Mouse (Mus musculus): ENCODE measurements around the gene Zfp467. TPM values are rescaled to one million over a fixed set of nuclear protein-coding genes. Genes with fewer than 3 reads are reported as not detected.

Zfp467 gene
- total RNA-seq, 4 experiments from 2014 or later, result 36.6 to 46.3 (median 38.6) TPM

DNA sequence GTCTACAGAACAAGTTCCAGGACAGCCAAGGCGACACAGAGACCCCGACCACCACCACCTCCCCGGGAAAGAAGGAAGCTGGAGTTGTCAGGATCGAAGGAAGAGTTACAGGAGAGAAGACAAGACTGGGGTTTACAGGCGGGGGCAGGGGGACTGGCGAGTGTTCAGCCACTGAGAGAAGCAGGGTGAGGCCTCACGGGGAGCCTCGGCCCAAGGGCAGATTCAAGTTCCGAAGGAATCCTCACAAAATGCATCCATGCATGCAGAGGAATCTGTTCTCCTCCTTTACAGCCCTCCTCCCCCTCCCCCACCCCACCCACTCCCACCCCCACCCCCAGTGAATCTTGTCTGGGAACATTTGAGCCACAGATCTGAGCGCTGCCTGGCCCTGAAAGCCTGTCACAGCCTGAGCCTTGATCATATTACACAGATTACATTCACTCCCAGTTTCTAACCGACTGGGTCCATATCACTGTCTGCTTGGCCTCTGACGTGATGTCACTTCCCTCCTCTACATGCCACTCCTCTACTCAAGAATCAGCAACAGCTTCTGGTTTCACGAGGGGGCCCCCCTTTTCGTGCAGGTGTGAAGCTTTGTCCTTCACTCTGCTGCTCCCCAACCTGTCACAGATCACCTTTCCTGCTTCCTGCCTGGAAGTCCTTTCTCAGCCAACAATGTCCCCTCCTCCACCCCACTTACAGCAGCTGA, 5.2 kb downstream of the Zfp467 start:
- DNase-seq (ENCODE audit: low spot score in 2 of 2), result no peak

DNA sequence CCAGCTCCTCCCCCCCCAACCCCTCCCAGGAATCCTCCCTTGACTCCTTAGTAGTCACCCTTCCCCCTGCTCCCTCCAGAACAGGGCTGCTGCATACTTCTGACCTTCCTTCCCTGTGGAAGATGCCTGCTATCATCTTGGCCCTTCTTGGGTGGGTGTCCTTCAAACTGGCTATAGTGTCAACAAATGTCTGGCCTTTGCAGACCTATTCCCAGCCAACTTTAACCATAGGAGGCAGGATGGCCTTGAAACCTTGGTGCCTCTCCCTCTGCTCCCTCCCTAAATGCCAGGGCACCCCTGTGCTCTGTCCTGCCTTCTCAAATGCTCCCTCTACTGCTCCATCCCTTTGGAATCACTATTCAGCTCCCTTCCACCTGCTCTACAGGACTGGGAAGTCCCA, 6.0 kb downstream of the Zfp467 start:
- no peak for DNase-seq (ENCODE audit: low spot score in 2 of 2)

DNA sequence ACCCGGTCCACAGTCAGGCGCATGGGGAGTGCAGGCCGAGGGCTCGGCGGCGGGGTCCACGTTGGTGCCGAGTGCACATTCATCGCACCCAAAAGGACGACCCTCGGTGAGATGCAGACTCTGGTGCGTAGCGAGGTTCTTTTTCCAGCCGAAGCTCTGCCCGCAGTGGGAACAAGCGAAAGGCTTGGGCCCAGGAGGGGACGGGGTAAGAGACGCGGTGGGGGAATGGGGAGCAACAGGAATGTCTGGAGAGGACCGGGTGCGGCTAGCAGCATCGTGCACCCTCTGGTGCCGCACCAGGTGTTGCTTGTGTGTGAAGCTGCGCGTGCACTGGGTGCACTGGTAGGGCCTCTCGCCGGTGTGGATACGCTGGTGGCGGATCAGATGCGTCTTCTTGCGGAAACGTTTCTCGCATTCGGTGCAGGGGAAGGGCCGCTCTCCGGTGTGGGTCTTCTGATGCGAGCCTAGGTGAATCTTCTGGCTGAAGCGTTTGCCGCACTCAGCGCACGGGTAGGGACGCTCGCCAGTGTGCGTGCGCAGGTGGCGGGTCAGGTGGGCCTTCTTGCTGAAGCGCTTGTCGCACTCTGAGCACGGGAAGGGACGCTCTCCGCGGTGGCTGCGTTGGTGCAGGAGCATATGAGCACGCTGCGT, 7.0 kb downstream of the Zfp467 start:
- no peak for DNase-seq (ENCODE audit: low spot score in 2 of 2)

DNA sequence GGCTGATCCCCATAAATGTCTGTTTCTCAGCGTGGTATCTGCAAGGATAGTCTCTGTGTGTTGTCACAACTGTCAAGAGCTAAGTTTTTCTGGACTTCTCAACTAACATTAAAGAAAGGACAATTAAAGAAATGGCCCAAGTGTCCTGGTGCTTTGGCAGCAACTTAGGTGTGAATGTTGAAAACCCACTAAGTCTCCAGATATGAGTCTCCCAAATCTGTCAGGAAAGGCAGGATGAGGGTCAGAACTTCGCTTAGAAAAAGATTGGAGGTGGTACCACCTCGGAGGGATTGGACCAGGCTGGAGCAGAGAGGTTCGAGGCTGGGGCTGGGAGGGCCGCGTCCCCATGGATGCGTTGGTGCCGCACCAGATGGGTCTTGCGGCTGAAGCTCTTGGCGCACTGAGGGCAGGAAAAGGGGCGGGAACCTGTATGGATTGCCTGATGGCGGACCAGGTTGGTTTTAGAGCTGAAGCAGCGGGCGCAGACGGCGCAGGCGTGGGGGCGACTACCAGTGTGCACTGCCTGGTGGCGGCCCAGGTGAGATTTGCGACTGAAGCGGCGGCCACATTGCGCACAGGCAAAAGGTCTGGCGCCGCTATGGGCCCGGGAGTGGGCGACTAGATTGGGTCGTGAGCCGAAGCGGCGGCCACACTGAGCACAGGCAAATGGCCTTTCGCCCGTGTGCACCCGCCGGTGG, 7.8 kb downstream of the Zfp467 start:
- DNase-seq (ENCODE audit: low spot score in 2 of 2), result no peak

GRCm38 (mm10) chr6:48435706-48436349, 9.8 kb downstream of the Zfp467 start:
- DNase-seq (ENCODE audit: low spot score in 2 of 2), result no peak

DNA sequence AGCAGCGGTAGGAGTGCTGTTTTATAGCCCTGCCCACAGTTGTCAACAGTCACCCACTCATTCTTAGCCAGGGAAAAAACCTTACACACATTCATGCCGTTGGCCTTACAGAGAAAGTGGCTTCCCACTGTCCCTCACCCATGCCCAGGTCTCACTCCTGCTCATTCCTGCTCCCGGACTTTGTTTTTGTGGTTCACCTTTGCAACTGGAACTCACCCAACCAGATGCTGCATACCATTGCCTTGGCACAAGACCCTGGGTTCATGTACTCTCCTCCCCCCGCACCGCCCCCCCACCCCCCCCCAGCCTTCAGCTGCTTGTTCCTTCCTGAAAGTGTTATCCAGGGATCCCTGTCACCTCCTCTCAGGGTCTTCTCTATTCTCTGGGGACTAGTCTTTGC, 10.5 kb downstream of the Zfp467 start:
- no peak for DNase-seq (ENCODE audit: low spot score in 2 of 2)

DNA sequence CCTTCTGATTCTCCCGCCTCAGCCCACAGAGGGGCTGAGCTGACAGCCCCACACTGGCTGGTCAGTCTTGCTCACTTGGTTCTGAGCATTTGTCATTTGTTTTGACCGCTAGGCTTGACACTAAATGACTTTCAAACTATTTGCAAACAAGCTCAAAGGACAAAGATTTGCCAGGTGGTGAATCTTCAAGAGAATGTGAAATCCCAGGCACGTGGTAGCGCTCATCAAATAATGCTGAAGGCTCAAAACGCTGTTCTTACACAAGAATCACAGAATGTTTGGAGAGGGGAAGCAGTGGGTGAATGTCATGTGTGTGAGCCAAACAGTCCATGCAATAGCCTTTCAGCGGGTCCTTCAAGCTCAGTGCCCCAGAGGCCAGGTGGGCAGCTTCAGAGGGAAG, 11.0 kb downstream of the Zfp467 start:
- DNase-seq (ENCODE audit: low spot score in 2 of 2), result no peak

DNA sequence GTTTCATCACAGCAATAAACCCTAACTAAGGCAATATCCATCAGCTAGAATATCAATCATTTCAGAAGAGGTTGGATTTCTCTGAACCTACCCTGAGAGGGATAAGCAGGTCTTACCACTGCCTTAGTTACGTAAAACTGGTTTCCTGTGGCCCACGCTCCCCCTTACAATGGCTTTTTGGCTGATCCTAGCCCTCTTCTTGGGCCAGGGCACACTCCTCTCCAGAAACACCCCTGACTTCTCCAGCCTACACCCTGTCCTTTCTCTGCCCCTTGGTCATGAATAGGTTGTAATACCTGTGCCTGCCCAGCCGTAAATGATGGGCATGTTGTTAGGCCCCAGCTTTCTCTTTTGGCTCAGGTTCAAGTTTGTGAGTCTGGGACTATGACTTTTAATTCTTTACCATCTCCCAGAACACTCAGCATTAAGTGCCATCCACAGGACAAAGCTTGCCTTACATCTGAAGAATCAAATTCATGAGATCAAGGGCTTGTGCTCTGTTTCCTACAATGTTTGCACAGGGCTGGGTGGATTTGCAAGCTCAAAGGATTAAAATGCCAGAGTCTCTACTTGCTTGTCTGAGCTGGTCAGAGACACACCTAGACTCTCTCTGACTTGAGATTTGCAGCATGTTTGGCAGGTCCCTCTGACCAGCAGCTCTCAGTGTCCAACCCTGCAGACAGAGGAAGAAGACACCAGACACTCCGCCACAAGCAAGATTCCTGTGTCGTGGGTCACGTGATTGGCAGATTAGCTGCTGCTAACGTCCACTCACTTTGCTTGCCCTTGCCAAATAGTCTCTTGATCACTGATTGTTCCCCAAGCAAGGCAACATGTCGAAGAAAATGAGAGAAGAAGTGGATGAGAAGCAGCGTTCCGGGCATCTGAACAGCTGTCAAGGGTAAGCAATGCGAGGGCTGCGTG, 12.5 kb downstream of the Zfp467 start:
- DNase-seq (ENCODE audit: low spot score in 2 of 2), result no peak

- no peak for DNase-seq (ENCODE audit: low spot score in 2 of 2)
These were observed 14.9 kb downstream of the Zfp467 start for GRCm38 (mm10) chr6:48430748-48431147.

DNA sequence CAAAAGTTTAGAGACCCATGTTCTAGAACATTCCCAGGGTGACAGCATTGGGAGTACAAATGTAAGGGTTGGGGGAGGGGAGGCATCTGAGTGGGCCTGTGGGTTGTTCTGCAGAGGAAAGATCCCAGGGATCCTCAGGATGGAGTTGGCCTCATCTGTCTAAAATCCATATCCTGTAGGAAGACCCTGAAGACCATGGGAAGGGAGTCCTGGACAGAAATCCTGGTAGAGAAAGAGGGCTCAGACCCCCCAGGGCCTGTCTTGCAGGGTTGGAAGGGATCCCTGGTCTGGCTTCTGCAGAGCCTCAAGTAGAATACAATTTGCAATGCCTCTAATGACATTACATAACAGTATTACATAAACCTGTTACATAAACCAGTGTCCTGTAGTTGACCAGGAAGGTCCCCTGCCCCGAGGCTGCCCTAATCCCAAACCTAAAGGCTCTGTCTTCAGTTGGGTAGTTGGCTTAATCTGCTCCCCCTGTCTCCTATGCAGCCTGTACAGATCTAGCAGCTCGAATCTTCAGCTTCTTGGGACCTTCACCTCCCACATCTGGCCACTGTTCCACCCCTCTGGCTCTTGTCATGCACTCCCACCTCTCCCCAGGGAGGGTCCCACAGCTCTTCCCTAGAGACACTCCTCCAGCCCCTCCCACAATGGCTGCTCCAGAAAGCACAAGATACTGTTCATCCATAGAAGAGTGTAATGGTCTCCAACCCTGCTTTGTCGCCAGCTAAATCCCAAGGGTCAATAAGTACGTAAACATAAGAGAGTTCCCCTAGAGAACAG, 16.7 kb downstream of the Zfp467 start:
- no peak for DNase-seq (ENCODE audit: low spot score in 2 of 2)

DNA sequence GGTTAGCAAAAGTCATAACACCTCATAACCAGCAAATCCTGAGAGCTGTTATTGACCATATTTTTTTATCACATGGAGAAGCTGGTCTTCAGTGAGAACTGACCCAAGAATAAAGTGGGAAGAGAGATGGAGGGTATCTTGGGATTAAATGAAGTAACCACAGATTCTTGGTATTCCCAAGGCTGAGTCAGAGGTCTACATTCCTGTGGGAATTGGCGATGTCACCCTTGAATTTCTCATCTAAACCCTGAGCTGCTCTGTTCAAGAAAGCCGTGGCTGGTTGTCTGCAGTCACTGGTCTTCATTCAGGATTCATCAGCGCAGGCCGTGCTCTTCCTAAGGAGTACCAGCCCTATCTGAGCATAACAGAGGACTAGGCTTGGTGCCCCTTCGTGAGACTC, 18.7 kb downstream of the Zfp467 start:
- no peak for DNase-seq (ENCODE audit: low spot score in 2 of 2)

DNA sequence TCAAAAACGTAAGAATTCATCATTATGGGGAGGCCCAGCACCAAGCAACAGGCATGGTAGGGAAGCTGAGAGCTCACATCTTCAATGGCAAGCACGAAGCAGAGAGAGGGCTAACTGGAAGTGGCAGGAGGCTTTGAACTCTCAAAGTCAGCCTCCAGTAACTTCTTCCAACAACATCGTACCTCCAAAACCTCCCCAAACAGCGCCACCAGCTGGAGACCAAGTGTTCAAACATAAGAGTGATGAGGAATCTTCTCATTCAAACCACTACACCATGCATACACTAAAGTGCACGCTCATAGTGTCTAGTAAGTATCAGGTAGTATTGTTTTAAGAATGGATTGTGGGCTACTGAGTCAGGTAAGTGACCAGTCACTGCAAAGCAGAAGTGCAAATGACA, 21.6 kb downstream of the Zfp467 start:
- DNase-seq (ENCODE audit: low spot score in 2 of 2), result no peak

DNA sequence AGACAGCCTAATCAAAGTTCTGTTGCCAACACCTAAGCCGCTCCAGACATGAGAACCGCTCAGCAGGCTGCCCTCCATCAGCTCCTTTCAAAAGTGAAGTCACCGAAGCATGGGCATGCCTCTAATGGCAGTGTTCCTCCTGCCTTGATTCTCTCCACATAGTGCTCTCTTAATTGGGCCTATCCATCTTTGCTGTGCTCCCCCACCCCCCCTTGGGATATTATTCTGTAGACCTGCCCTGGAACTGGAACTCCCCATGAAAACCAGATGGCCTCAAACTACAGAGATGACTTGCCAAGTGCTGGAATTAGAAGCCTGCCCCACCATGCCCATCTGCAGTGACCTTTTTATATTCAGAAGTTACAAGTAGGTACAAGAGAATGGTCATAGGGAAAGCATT, 22.3 kb downstream of the Zfp467 start:
- no peak for DNase-seq (ENCODE audit: low spot score in 2 of 2)

DNA sequence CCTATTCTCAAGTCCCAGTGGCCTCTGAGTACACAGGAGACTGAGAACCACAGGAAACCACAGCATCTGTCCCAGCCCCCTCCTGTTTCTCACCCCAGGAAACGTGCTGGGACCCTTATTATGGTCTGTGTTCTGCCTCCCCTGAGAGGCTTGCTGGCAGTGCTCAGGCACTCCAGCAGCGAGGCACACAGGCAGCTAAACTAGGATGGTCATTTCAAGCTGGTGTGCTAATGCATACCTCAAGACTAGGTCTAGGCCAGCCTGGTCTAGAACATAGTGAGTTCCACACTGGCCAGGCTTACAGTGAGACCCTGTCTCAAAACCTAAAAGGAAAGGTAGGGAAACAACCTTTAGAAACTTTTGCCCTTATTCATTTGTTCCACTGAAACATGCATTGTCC, 25.0 kb downstream of the Zfp467 start:
- no peak for DNase-seq (ENCODE audit: low spot score in 2 of 2)

GRCm38 (mm10) chr6:48416486-48416885, 29.1 kb downstream of the Zfp467 start:
- no peak for DNase-seq (ENCODE audit: low spot score in 2 of 2)

DNA sequence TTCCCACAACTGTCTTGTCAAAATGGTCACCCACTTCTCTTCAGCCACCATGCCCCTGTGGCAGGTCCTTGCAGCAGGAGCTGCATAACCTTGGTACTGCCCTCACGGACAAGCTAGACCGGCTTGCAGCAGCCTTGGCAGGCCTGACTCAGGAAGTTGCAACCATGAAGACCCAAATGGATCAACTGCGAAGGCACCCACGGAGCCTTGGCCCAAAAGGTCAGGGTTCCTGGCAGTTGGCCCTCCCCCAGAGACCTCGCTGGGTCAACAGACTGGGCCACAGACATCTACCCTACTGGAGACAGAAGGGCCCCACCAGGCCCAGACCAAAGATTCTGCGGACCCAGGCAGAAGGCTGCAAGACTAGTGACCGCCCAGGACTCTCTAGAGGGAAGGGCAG, 30.0 kb downstream of the Zfp467 start:
- no peak for DNase-seq (ENCODE audit: low spot score in 2 of 2)

GRCm38 (mm10) chr6:48414886-48415285, 30.7 kb downstream of the Zfp467 start:
- DNase-seq (ENCODE audit: low spot score in 2 of 2), result no peak

DNA sequence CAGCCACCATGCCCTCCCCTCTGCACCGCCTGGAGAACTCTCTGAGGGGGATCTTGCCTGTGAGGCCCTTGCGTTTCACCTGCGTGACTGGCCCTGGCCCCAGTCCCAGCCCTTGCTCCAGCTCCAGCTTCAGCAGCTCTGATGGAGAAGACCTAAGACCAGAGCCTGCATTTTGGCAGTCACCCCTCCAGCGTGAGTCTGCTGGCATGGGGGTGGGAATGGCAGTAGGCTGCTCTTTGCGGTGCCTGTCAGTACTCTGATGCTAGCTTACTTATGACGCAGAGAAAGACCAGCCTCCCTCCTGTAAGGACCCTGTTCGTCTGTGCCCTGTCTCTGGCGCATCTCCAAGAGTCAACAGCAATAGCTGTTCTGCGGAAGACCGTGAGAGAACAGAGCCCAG, 32.5 kb downstream of the Zfp467 start:
- DNase-seq (ENCODE audit: low spot score in 2 of 2), result no peak

GRCm38 (mm10) chr6:48412662-48413061, 33.0 kb downstream of the Zfp467 start:
- no peak for DNase-seq (ENCODE audit: low spot score in 2 of 2)

DNA sequence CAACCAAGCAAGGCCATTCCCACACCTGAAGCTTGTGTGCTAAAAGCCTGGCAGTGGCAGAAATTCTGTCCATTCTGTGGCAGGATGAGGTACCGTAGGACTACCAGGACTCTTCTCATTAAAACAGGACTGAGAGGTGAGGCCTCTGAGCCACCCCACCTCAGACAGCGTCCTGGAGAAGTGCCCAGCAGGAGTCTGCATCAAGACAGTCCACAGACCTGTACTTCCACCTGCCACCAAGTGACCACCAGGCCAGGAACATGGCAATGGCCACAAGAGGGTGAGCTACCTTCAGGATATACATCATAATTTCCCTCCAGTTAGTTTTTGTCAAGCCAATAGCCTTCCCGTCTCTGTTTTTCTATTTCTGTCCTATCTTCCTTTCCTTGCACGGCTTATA, 33.5 kb downstream of the Zfp467 start:
- no peak for DNase-seq (ENCODE audit: low spot score in 2 of 2)

Measured in left cerebral cortex, adult 8-10 months (tissue).